Mouse (Mus musculus) kidney, embryonic 14.5 days (tissue): ENCODE measurements at regions not wholly inside any gene's neighbourhood (a gene's known extent, or its start where the extent isn't known, plus 50 kb on each side); places are given as distances from the start of the nearest gene placed in this dataset.

Experiments used
- ATAC-seq: fragments of 200-750 bp; cut with Nextera tagmentation; 2 replicates; pipeline ENCODE4 v1.8.0; 2017; ENCODE audit warnings: moderate number of reproducible peaks, mild to moderate bottlenecking, moderate TSS enrichment, moderate library complexity; ENCODE audit not compliant: low FRiP score, low TSS enrichment
- H3K27ac ChIP-seq: fragments of 300-500 bp; sonication (generic); 2 replicates; pipeline ENCODE4 v1.5.1; 2014; ENCODE audit warnings: low read depth, mild to moderate bottlenecking, low read length, moderate library complexity, mixed read lengths
- H3K27me3 ChIP-seq: fragments of 300-500 bp; sonication (generic); 2 replicates; pipeline ENCODE4 v1.6.1; 2014; ENCODE audit warnings: mild to moderate bottlenecking, low read length; ENCODE audit not compliant: control insufficient read depth, insufficient read depth
- H3K36me3 ChIP-seq: fragments of 300-500 bp; sonication (generic); 2 replicates; pipeline ENCODE4 v1.6.1; 2014; ENCODE audit warnings: low read length, mixed read lengths; ENCODE audit not compliant: control insufficient read depth, insufficient read depth
- H3K4me1 ChIP-seq: fragments of 300-500 bp; sonication (generic); 2 replicates; pipeline ENCODE4 v1.6.1; 2014; ENCODE audit warnings: low read length, mixed read lengths; ENCODE audit not compliant: control insufficient read depth, insufficient read depth
- H3K4me2 ChIP-seq: fragments of 300-500 bp; sonication (generic); replicated peaks from 2 replicates; pipeline ENCODE4 v1.6.1; 2014; ENCODE audit warnings: low read depth, mild to moderate bottlenecking, low read length
- H3K4me3 ChIP-seq: fragments of 300-500 bp; sonication (generic); 2 replicates; pipeline ENCODE4 v1.5.1; 2014; ENCODE audit warnings: mild to moderate bottlenecking, low read length
- H3K9ac ChIP-seq: fragments of 300-500 bp; sonication (generic); 2 replicates; pipeline ENCODE4 v1.6.1; 2014; ENCODE audit warnings: low read depth, mild to moderate bottlenecking, low read length, moderate library complexity
- H3K9me3 ChIP-seq: fragments of 300-500 bp; sonication (generic); 2 replicates; pipeline ENCODE4 v1.6.1; 2016; ENCODE audit warnings: low read length; ENCODE audit not compliant: control insufficient read depth
- WGBS: fragments of 180-500 bp; shearing (Covaris S2); extraction: QIAGEN DNeasy Blood & Tissue Kit; methylation state at CpG from one replicate; pipeline ENCODE4 v1.1.7; 2014; 5-methylcytosine and 5-hydroxymethylcytosine counted together

GRCm38 (mm10) chr13:69946615-69947014 lies 144.4 kb downstream of the Med10 start:
- no peaks in the 10 kb centered on the region for H3K36me3 ChIP-seq
- no peak overlapping the region for H3K9ac ChIP-seq
- no peak overlapping the region for H3K4me3 ChIP-seq
- ATAC-seq, result no peak
- 76% methylated on average over 7 of the region's 7 CpGs for WGBS
- H3K27me3 ChIP-seq, result no peaks in the 10 kb centered on the region
- H3K27ac ChIP-seq, result no peak overlapping the region
- H3K4me1 ChIP-seq, result no peaks in the 10 kb centered on the region
- H3K4me2 ChIP-seq, result no peak overlapping the region
- H3K9me3 ChIP-seq, result no peaks in the 10 kb centered on the region

- no peaks in the 10 kb centered on the region for H3K27me3 ChIP-seq
- no peak overlapping the region for H3K27ac ChIP-seq
- no peak overlapping the region for H3K4me3 ChIP-seq
- H3K4me1 ChIP-seq, result no peaks in the 10 kb centered on the region
- 81% methylated on average over 4 of the region's 4 CpGs for WGBS
- H3K4me2 ChIP-seq, result no peak overlapping the region
- no peak overlapping the region for H3K9ac ChIP-seq
- no peaks in the 10 kb centered on the region for H3K9me3 ChIP-seq
- no peaks in the 10 kb centered on the region for H3K36me3 ChIP-seq
- ATAC-seq, result no peak
Measured at GRCm38 (mm10) chr13:69952061-69952460, 149.9 kb downstream of the Med10 start.

- Histone ChIP-seq H3K27me3 (no peaks in the 10 kb centered on the region), H3K9ac (no peak overlapping the region), H3K4me2 (no peak overlapping the region), H3K4me3 (no peak overlapping the region), H3K36me3 (no peaks in the 10 kb centered on the region), H3K9me3 (no peaks in the 10 kb centered on the region), H3K27ac (no peak overlapping the region), H3K4me1 (no peaks in the 10 kb centered on the region)
- WGBS, result 76% methylated on average over 5 of the region's 5 CpGs
- ATAC-seq, result no peak
Measured at GRCm38 (mm10) chr13:69954171-69954570, 152.0 kb downstream of the Med10 start.

- no peaks in the 10 kb centered on the region for H3K9me3 ChIP-seq
Measured at GRCm38 (mm10) chr13:69955503-69955902, 153.3 kb downstream of the Med10 start.

GRCm38 (mm10) chr13:69963944-69964343 lies 161.7 kb downstream of the Med10 start:
- Histone ChIP-seq H3K36me3 (no peaks in the 10 kb centered on the region), H3K4me1 (no peaks in the 10 kb centered on the region), H3K27ac (no peak overlapping the region), H3K4me3 (no peak overlapping the region), H3K9me3 (no peaks in the 10 kb centered on the region), H3K27me3 (no peaks in the 10 kb centered on the region), H3K9ac (no peak overlapping the region), H3K4me2 (no peak overlapping the region)
- 78% methylated on average over 8 of the region's 8 CpGs for WGBS
- no peak for ATAC-seq

More at GRCm38 (mm10) chr13:69955503-69955902, 153.3 kb downstream of the Med10 start:
- H3K4me3 ChIP-seq, result no peak overlapping the region
- H3K9ac ChIP-seq, result no peak overlapping the region
- H3K4me1 ChIP-seq, result no peaks in the 10 kb centered on the region
- H3K4me2 ChIP-seq, result no peak overlapping the region
- 54% methylated on average over 2 of the region's 2 CpGs for WGBS
- ATAC-seq, result no peak
- H3K36me3 ChIP-seq, result no peaks in the 10 kb centered on the region
- H3K27ac ChIP-seq, result no peak overlapping the region
- H3K27me3 ChIP-seq, result no peaks in the 10 kb centered on the region

GRCm38 (mm10) chr13:69971281-69972057 lies 169.3 kb downstream of the Med10 start:
- Histone ChIP-seq H3K4me3 (no peak overlapping the region), H3K36me3 (no peaks in the 10 kb centered on the region), H3K27me3 (no peaks in the 10 kb centered on the region), H3K4me1 (no peaks in the 10 kb centered on the region), H3K9ac (no peak overlapping the region), H3K4me2 (no peak overlapping the region), H3K27ac (no peak overlapping the region), H3K9me3 (no peaks in the 10 kb centered on the region)
- 81% methylated on average over 9 of the region's 9 CpGs for WGBS
- ATAC-seq, result no peak

- no peaks in the 10 kb centered on the region for H3K36me3 ChIP-seq
- ATAC-seq, result no peak
- no peak overlapping the region for H3K27ac ChIP-seq
- no peak overlapping the region for H3K9ac ChIP-seq
- no peak overlapping the region for H3K4me3 ChIP-seq
- H3K4me1 ChIP-seq, result no peaks in the 10 kb centered on the region
- no peaks in the 10 kb centered on the region for H3K9me3 ChIP-seq
- no peak overlapping the region for H3K4me2 ChIP-seq
- 69% methylated on average over 5 of the region's 5 CpGs for WGBS
- H3K27me3 ChIP-seq, result no peaks in the 10 kb centered on the region
Measured at GRCm38 (mm10) chr13:69974835-69975234, 172.6 kb downstream of the Med10 start.

GRCm38 (mm10) chr13:69984159-69984558 lies 182.0 kb downstream of the Med10 start:
- ATAC-seq, result no peak
- Histone ChIP-seq H3K4me1 (no peaks in the 10 kb centered on the region), H3K27me3 (no peaks in the 10 kb centered on the region), H3K27ac (no peak overlapping the region), H3K9ac (no peak overlapping the region), H3K9me3 (no peaks in the 10 kb centered on the region), H3K36me3 (no peaks in the 10 kb centered on the region), H3K4me3 (no peak overlapping the region), H3K4me2 (no peak overlapping the region)
- WGBS, result 70% methylated on average over 1 of the region's 1 CpGs

- H3K9me3 ChIP-seq, result no peaks in the 10 kb centered on the region
- no peak overlapping the region for H3K4me2 ChIP-seq
- 0 out of 2 replicates have a peak, but pooled peaks have one; percentile 17 for ATAC-seq
- no peaks in the 10 kb centered on the region for H3K4me1 ChIP-seq
- no peaks in the 10 kb centered on the region for H3K36me3 ChIP-seq
- H3K4me3 ChIP-seq, result no peak overlapping the region
- no peak overlapping the region for H3K9ac ChIP-seq
- WGBS, result 24% methylated on average over 10 of the region's 10 CpGs
- no peaks in the 10 kb centered on the region for H3K27me3 ChIP-seq
- H3K27ac ChIP-seq, result no peak overlapping the region
Measured at GRCm38 (mm10) chr13:69987181-69987580, 185.0 kb downstream of the Med10 start.
